Mouse (Mus musculus) neural tube, embryonic 11.5 days (tissue): ENCODE measurements at regions not wholly inside any gene's neighbourhood (a gene's known extent, or its start where the extent isn't known, plus 50 kb on each side); places are given as distances from the start of the nearest gene placed in this dataset.

ENCODE experiments used
- ATAC-seq: fragments of 200-750 bp; cut with Nextera tagmentation; 2 replicates; pipeline ENCODE4 v1.8.0; 2017; ENCODE audit warnings: moderate number of reproducible peaks, mild to moderate bottlenecking, moderate TSS enrichment, moderate library complexity; ENCODE audit not compliant: insufficient read depth, low FRiP score, low TSS enrichment
- DNase-seq: peaks from one replicate; pipeline ENCODE4 v3.0.0-alpha.2; 2015; ENCODE audit warnings: low spot score
- H3K27ac ChIP-seq: fragments of 300-500 bp; sonication (generic); 2 replicates; pipeline ENCODE4 v1.5.1; 2014; ENCODE audit warnings: low read depth, mild to moderate bottlenecking, low read length
- H3K27me3 ChIP-seq: fragments of 300-500 bp; sonication (generic); 2 replicates; pipeline ENCODE4 v1.6.1; 2014; ENCODE audit warnings: mild to moderate bottlenecking, low read length, mixed read lengths; ENCODE audit not compliant: control insufficient read depth, insufficient read depth
- H3K36me3 ChIP-seq: fragments of 300-500 bp; sonication (generic); 2 replicates; pipeline ENCODE4 v1.6.1; 2014; ENCODE audit warnings: mild to moderate bottlenecking, low read length, moderate library complexity, mixed read lengths; ENCODE audit not compliant: control insufficient read depth, insufficient read depth
- H3K4me1 ChIP-seq: fragments of 300-500 bp; sonication (generic); 2 replicates; pipeline ENCODE4 v1.6.1; 2014; ENCODE audit warnings: low read length, mixed read lengths; ENCODE audit not compliant: control insufficient read depth, insufficient read depth
- H3K4me2 ChIP-seq: fragments of 300-500 bp; sonication (generic); 2 replicates; pipeline ENCODE4 v1.6.1; 2014; ENCODE audit warnings: low read depth, mild to moderate bottlenecking, moderate library complexity
- H3K4me3 ChIP-seq: fragments of 300-500 bp; sonication (generic); 2 replicates; pipeline ENCODE4 v1.5.1; 2014; ENCODE audit warnings: low read depth, low read length
- H3K9ac ChIP-seq: fragments of 300-500 bp; sonication (generic); 2 replicates; pipeline ENCODE4 v1.6.1; 2014; ENCODE audit warnings: mild to moderate bottlenecking, low read length
- H3K9me3 ChIP-seq: fragments of 300-500 bp; sonication (generic); 2 replicates; pipeline ENCODE4 v1.6.1; 2016; ENCODE audit warnings: low read length; ENCODE audit not compliant: control insufficient read depth
- WGBS: fragments of 180-500 bp; shearing (Covaris S2); extraction: QIAGEN DNeasy Blood & Tissue Kit; methylation state at CpG from one replicate; pipeline ENCODE4 v1.1.7; 2014; 5-methylcytosine and 5-hydroxymethylcytosine counted together

DNA sequence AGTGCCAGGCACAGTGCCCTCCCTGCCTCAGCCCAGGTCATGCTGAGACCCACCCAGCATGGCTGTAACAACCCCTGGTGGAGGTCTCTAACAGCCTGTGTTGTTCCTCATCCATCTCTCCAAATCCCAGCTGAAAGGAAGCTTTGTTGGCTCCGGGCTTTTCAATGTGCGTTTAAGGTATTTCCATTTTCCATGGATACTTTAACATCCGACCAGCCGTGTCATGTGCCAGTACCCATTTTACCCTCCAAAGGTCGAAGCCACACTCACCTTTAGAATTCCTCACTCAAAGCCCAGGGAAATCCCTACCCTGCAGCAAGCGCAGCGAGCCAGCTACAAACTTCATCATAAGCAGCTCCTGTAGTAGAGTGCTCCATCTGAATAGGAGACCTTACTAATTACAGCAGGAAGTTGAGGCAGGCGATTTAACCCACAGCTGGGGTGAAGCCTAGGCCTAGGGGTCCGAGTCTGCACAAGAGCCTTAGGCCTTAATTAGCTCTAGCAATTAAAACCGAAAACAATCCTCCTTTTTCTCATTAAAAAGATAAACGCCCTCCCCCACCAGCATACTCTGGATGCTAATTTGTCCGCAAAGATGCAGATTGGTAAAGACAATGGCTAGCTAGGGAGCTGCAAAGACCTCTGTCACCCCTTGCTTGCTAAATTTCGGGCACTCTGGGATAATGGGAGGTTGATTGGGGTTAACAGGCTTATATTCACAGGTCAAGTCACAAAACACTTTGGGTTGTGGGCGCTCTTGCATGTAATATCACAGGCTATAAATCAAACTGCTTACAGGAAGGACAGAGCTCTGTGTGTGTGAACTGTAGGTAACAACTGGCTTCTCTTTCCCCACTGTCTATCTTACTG, 171.2 kb downstream of the Pmp22 start:
- Histone ChIP-seq H3K4me1 (peaks cover 4% of the 10 kb centered on the region; the same call in 1 of the 2 replicates), H3K9ac (no peak overlapping the region), H3K9me3 (no peaks in the 10 kb centered on the region), H3K27me3 (no peaks in the 10 kb centered on the region), H3K27ac (no peak overlapping the region), H3K4me3 (no peak overlapping the region), H3K36me3 (no peaks in the 10 kb centered on the region), H3K4me2 (no peak overlapping the region)
- 18% methylated on average over 14 of the region's 14 CpGs for WGBS
- ATAC-seq (no peak), DNase-seq (peak; percentile 34)

DNA sequence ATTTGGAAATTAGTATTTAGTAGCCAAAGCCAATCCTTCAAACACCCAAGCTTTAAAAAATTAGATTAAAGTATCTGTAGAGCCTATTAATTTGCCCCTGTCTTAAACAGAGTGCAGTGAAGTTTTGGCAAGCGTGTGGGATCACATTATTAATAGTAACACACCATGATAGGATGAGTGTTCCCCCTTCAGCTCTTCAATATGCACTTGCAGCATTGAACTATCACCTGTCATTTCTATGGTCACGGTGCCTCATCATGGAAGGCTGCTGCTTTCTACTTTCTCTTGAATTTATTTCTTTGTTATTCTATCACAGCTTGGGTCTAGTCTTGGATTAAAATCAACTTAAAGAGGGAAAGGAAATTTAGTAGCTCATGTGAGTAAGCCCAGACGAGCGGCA, 196.4 kb downstream of the Pmp22 start:
- ATAC-seq (no peak), DNase-seq (no peak)
- no peaks in the 10 kb centered on the region for H3K4me1 ChIP-seq
- H3K9me3 ChIP-seq, result no peaks in the 10 kb centered on the region
- H3K36me3 ChIP-seq, result no peaks in the 10 kb centered on the region
- no peak overlapping the region for H3K4me3 ChIP-seq
- no peak overlapping the region for H3K4me2 ChIP-seq
- WGBS, result 89% methylated on average over 4 of the region's 4 CpGs
- H3K27me3 ChIP-seq, result no peaks in the 10 kb centered on the region
- H3K27ac ChIP-seq, result no peak overlapping the region
- no peak overlapping the region for H3K9ac ChIP-seq

DNA sequence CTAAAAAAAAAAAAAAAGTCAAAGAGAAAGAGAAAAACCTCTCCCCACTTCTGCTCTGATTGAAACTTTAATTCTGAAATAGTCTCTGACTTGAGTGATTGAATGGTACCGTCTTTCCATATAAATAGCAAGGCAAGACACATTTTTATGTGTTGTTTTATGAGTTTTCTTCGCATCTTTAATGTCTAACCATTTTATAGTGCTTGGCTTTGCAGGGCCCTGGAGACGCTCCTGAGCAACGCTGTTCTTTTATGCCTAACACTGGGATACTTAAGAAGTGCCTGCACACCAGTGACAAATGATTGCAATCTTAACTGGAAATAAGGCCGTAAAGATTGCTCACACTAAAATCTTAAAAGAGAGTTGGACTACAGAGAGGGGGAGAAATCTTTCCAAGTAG, 198.1 kb downstream of the Pmp22 start:
- H3K4me1 ChIP-seq, result no peaks in the 10 kb centered on the region

DNA sequence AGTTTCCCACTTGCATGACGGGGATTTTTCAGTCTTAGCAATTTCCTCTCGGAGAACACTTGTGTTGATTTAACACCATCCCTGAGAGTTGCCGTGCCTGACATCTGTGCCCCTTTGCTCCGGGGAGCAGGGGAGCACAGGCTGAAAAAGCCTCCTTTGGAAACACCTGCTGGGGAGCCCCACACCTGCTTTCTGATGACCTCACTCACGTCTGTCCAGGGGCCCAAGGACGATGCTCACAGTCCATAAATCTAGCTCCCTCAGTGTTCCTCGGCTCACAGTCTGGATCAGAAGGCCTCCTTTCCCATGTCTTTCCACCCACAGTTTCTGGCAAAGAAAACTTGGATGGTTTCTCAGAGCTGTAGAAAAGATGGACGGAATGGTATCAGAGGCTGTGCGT, 208.7 kb downstream of the Pmp22 start:
- no peaks in the 10 kb centered on the region for H3K27me3 ChIP-seq
- H3K36me3 ChIP-seq, result no peaks in the 10 kb centered on the region
- H3K4me2 ChIP-seq, result no peak overlapping the region
- no peak overlapping the region for H3K9ac ChIP-seq
- no peak for DNase-seq
- WGBS, result 58% methylated on average over 9 of the region's 9 CpGs
- no peak for ATAC-seq
- H3K9me3 ChIP-seq, result no peaks in the 10 kb centered on the region
- H3K27ac ChIP-seq, result no peak overlapping the region
- no peaks in the 10 kb centered on the region for H3K4me1 ChIP-seq
- H3K4me3 ChIP-seq, result no peak overlapping the region

More for the DNA sequence above, 198.1 kb downstream of the Pmp22 start:
- Histone ChIP-seq H3K27me3 (no peaks in the 10 kb centered on the region), H3K27ac (no peak overlapping the region), H3K4me2 (no peak overlapping the region), H3K9ac (no peak overlapping the region), H3K36me3 (no peaks in the 10 kb centered on the region), H3K4me3 (no peak overlapping the region), H3K9me3 (no peaks in the 10 kb centered on the region)
- ATAC-seq, result no peak
- no peak for DNase-seq
- 36% methylated on average over 5 of the region's 5 CpGs for WGBS

DNA sequence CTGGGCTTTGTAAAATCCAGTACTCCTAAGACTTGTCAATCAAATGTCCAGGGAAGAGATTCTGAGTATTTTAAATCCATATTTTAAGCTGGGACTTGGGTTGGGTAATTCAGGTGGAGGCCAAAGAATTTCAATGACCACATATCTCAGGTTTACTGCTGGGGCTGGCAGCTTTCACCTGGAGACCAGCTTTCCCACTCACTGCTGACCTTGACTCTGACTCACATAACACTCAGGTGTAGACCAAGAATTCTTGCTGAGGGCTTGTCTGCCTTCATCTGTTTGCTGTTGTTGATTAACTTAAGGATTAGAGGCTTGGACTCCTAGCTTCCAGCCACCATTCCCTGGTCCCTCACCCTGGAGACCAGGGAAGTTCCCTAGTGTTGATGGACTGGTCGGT, 209.5 kb downstream of the Pmp22 start:
- no peaks in the 10 kb centered on the region for H3K9me3 ChIP-seq
- no peaks in the 10 kb centered on the region for H3K4me1 ChIP-seq
- 95% methylated on average over 1 of the region's 1 CpGs for WGBS
- DNase-seq (no peak), ATAC-seq (no peak)
- H3K9ac ChIP-seq, result no peak overlapping the region
- H3K4me3 ChIP-seq, result no peak overlapping the region
- H3K36me3 ChIP-seq, result no peaks in the 10 kb centered on the region
- H3K27me3 ChIP-seq, result no peaks in the 10 kb centered on the region
- H3K4me2 ChIP-seq, result no peak overlapping the region
- H3K27ac ChIP-seq, result no peak overlapping the region

DNA sequence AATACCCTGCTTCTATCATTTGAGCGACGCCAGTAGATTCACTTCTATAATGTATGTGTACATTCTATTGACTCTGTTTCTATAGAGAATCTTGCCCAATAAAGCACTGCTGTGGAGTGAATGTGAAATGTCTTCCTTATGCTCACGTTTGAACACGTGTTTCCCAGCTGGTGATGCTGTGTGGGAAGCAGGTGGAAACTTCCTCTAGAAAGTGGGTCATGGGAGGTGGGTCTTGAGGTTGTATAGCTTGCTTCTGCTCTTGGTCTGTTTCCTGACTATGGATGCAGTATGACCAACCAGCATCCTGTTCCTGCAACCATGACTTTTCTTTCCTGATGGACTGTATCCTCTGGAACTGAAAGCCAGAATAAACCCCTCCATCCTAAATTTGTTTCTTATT, 216.9 kb downstream of the Pmp22 start:
- ATAC-seq (no peak), DNase-seq (no peak)
- Histone ChIP-seq H3K36me3 (no peaks in the 10 kb centered on the region), H3K27me3 (no peaks in the 10 kb centered on the region), H3K4me1 (no peaks in the 10 kb centered on the region), H3K9ac (no peak overlapping the region), H3K9me3 (no peaks in the 10 kb centered on the region), H3K27ac (no peak overlapping the region), H3K4me3 (no peak overlapping the region), H3K4me2 (no peak overlapping the region)
- WGBS, result 84% methylated on average over 4 of the region's 4 CpGs

DNA sequence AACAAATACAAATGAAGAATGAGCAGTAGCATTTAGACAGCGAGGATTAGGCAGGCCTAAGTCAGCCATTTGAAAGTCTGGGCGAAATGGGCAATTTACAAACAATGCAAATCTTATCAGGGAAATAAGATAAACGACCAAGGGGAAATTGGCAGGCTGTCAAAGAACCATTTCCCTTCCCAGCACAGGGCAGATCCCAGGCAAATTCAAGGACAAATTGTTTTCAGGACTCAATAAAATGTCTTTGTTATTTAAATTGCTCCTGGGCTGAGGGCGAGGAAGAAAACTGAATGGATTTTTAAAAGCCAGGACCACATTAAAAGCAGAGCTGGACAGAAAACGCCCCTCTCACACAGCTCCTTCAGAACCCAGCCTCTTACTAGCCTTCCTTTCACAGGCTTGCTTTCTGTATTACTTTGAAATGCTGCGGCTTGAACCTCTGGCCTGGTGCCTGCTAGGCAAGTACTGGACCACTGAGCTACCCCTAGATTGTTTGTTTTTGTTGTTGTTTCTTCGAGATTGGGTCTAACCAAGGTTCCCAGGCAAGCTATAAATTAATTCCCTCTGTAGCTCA, 221.4 kb downstream of the Pmp22 start:
- Histone ChIP-seq H3K4me2 (no peak overlapping the region), H3K9ac (no peak overlapping the region), H3K9me3 (no peaks in the 10 kb centered on the region), H3K36me3 (no peaks in the 10 kb centered on the region), H3K4me1 (no peaks in the 10 kb centered on the region), H3K4me3 (no peak overlapping the region), H3K27ac (no peak overlapping the region), H3K27me3 (no peaks in the 10 kb centered on the region)
- no peak for DNase-seq
- WGBS, result 31% methylated on average over 7 of the region's 7 CpGs
- ATAC-seq, result no peak; the same call in 1 of the 2 replicates

DNA sequence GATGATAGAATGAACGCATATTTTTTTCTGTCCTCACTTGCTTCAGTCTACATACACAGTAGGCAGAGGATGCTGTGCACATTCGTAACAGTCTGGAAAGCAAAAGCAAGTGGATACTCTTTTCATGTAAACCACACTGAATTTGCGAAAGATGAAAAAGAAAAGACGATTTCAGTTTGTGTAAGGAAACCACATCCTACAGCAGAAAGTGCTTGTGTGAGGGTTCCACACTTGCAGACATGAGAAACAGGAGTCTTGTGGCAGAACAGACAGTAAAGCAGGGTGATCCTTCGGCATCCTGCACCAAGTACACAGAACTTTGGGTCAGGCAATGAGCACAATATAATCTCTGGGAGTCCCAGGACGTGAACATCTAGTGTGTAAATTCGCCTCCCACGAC, 223.2 kb downstream of the Pmp22 start:
- Histone ChIP-seq H3K27me3 (no peaks in the 10 kb centered on the region), H3K4me2 (no peak overlapping the region), H3K4me1 (no peaks in the 10 kb centered on the region), H3K9ac (no peak overlapping the region), H3K36me3 (no peaks in the 10 kb centered on the region), H3K4me3 (no peak overlapping the region), H3K9me3 (no peaks in the 10 kb centered on the region), H3K27ac (no peak overlapping the region)
- DNase-seq (no peak), ATAC-seq (no peak)
- 93% methylated on average over 8 of the region's 8 CpGs for WGBS

DNA sequence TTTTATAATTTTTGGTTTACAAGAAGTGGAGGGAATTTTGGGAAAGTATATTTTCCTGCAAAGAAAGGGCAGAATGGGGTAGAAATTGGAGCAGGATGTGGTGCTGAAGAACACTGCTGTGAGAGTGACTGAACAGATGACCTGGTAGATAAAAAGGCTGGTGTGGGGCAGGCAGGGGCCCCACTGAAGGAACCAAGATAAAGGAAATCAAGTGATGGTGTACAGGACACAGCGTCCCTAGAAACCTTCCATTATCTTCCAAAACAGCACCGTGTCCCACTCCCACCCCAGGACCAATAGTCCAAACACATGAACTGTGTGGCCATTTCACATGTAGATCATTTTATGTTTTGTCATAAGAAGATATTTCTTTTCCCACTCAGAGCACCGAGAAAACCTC, 224.2 kb downstream of the Pmp22 start:
- no peaks in the 10 kb centered on the region for H3K4me1 ChIP-seq
- no peaks in the 10 kb centered on the region for H3K36me3 ChIP-seq
- H3K4me2 ChIP-seq, result no peak overlapping the region
- DNase-seq, result no peak
- H3K9me3 ChIP-seq, result no peaks in the 10 kb centered on the region
- no peak for ATAC-seq
- H3K9ac ChIP-seq, result no peak overlapping the region
- H3K27me3 ChIP-seq, result no peaks in the 10 kb centered on the region
- no peak overlapping the region for H3K4me3 ChIP-seq
- H3K27ac ChIP-seq, result no peak overlapping the region
- 88% methylated on average over 3 of the region's 3 CpGs for WGBS
